Mouse (Mus musculus) bone marrow macrophage, adult 2 months (primary cell): ENCODE results near the gene Cnpy3. TPM values are rescaled to one million over a fixed set of nuclear protein-coding genes. Genes with fewer than 3 reads are reported as not detected.
"Not testable (repeated sequence)": the region's sequence is repeated elsewhere in the genome, so short reads cannot be mapped to it uniquely, and the experiment has no call there.

Experiments used
- H3K27ac ChIP-seq: 2 replicates; pipeline ENCODE4 v1.5.1; 2012; ENCODE audit warnings: low read depth, low read length; ENCODE audit not compliant: insufficient read depth
- H3K4me1 ChIP-seq: 2 replicates; pipeline ENCODE4 v1.6.1; 2012; ENCODE audit warnings: low read length; ENCODE audit not compliant: control insufficient read depth, insufficient read depth
- H3K4me3 ChIP-seq: 2 replicates; pipeline ENCODE4 v1.5.1; 2012; ENCODE audit warnings: mild to moderate bottlenecking, low read length, moderate library complexity; ENCODE audit not compliant: insufficient read depth
- CTCF ChIP-seq: IDR thresholded peaks from 2 replicates; pipeline ENCODE4 v1.5.1; 2012; ENCODE audit warnings: low read depth, mild to moderate bottlenecking, low read length, moderate library complexity
- POLR2A ChIP-seq: IDR thresholded peaks from 2 replicates; pipeline ENCODE4 v1.6.1; 2012; ENCODE audit warnings: mild to moderate bottlenecking, low read depth, low read length, borderline replicate concordance
- polyA plus RNA-seq: library from polyadenylated mRNA; stranded (reverse); fragments of >200 nt; gene quantifications from 2 replicates; pipeline ENCODE4 v1.2.4, GENCODE M21; 2012; ENCODE audit not compliant: missing spikeins, insufficient read depth, insufficient read length

Gene Cnpy3
- 134 and 146 TPM in 2 replicates for polyA plus RNA-seq

GRCm38 (mm10) chr17:46751794-46752556 is at the start of gene Cnpy3:
TSS of gene Cnpy3 (minus strand) at chr17:46752214.
- peak within 1 kb of the TSS; percentile 69 for H3K4me3 ChIP-seq
- H3K4me1 ChIP-seq = peaks cover 31% of the 10 kb centered on the region
- peak within 1 kb of the TSS; percentile 100 for H3K27ac ChIP-seq
- no peak for TF ChIP-seq CTCF
- TF ChIP-seq POLR2A = no peak; the same call in 1 of the 2 replicates

GRCm38 (mm10) chr17:46801761-46802160 is 49.7 kb upstream of the Cnpy3 start:
- H3K4me3 ChIP-seq = no peak overlapping the region
- H3K27ac ChIP-seq = no peak overlapping the region
- TF ChIP-seq CTCF (no peak), POLR2A (no peak)
- H3K4me1 ChIP-seq = peaks cover 28% of the 10 kb centered on the region

- Histone ChIP-seq H3K27ac (peak overlapping the region; percentile 43), H3K4me1 (peaks cover 28% of the 10 kb centered on the region), H3K4me3 (no peak overlapping the region)
- no peak for TF ChIP-seq POLR2A
- no peak for TF ChIP-seq CTCF
These were observed 47.7 kb upstream of the Cnpy3 start for GRCm38 (mm10) chr17:46799680-46800079.

GRCm38 (mm10) chr17:46797386-46797785 is 45.4 kb upstream of the Cnpy3 start:
- H3K4me3 ChIP-seq = no peak overlapping the region
- TF ChIP-seq CTCF = no peak
- H3K27ac ChIP-seq = no peak overlapping the region
- peaks cover 28% of the 10 kb centered on the region for H3K4me1 ChIP-seq

GRCm38 (mm10) chr17:46796743-46797142 is 44.7 kb upstream of the Cnpy3 start:
- Histone ChIP-seq H3K27ac (no peak overlapping the region), H3K4me1 (peaks cover 21% of the 10 kb centered on the region), H3K4me3 (no peak overlapping the region)
- TF ChIP-seq POLR2A (no peak), CTCF (no peak)

- no peak for TF ChIP-seq POLR2A
- no peak for TF ChIP-seq CTCF
- H3K4me3 ChIP-seq = no peak overlapping the region
- H3K4me1 ChIP-seq = no peaks in the 10 kb centered on the region
- H3K27ac ChIP-seq = no peak overlapping the region
These were observed 40.9 kb upstream of the Cnpy3 start for GRCm38 (mm10) chr17:46792963-46793362.

- H3K27ac ChIP-seq, H3K4me3 ChIP-seq, H3K4me1 ChIP-seq: not testable (repeated sequence)
These were observed 36.0 kb upstream of the Cnpy3 start for GRCm38 (mm10) chr17:46787974-46788373.

- no peak for TF ChIP-seq POLR2A
- TF ChIP-seq CTCF = no peak
- Histone ChIP-seq H3K4me3 (no peak overlapping the region), H3K4me1 (no peaks in the 10 kb centered on the region), H3K27ac (no peak overlapping the region)
These were observed 34.9 kb upstream of the Cnpy3 start for GRCm38 (mm10) chr17:46786952-46787351.

- TF ChIP-seq POLR2A = no peak
- no peak for TF ChIP-seq CTCF
- H3K27ac ChIP-seq = no peak overlapping the region
- H3K4me3 ChIP-seq = peak overlapping the region; percentile 84; the same call in 1 of the 2 replicates
- H3K4me1 ChIP-seq = peaks cover 5% of the 10 kb centered on the region
These were observed 31.2 kb upstream of the Cnpy3 start for GRCm38 (mm10) chr17:46783222-46783565.

- TF ChIP-seq POLR2A = no peak
- TF ChIP-seq CTCF = peak; percentile 73
- H3K4me1 ChIP-seq = peaks cover 5% of the 10 kb centered on the region
- peak within 1 kb of the TSS; percentile 84 for H3K4me3 ChIP-seq
- H3K27ac ChIP-seq = peak within 1 kb of the TSS; percentile 73
These were observed 30.6 kb upstream of the Cnpy3 start, which contains the start of gene Rpl7l1 for GRCm38 (mm10) chr17:46782341-46783221. TSS of gene Rpl7l1 (minus strand) at chr17:46782672.
